Mouse (Mus musculus) layer of hippocampus, postnatal 25 days (tissue): ENCODE results near the gene Uqcc2. TPM values are rescaled to one million over a fixed set of nuclear protein-coding genes. Genes with fewer than 3 reads are reported as not detected.

Source experiments
- DNase-seq, 2 experiments: peaks; one replicate each; pipeline ENCODE4 v3.0.0; 2022; ENCODE audit warnings: mixed read lengths in 2 of 2, low spot score in 1 of 2; ENCODE audit errors: extremely low spot score in 1 of 2
- total RNA-seq, 2 experiments: library from RNA; stranded (reverse); gene quantifications; 2 replicates each; pipeline ENCODE4 v1.2.3; 2021

Uqcc2 gene
- total RNA-seq, 2 experiments from 2014 or later = 199 to 213 TPM

DNA sequence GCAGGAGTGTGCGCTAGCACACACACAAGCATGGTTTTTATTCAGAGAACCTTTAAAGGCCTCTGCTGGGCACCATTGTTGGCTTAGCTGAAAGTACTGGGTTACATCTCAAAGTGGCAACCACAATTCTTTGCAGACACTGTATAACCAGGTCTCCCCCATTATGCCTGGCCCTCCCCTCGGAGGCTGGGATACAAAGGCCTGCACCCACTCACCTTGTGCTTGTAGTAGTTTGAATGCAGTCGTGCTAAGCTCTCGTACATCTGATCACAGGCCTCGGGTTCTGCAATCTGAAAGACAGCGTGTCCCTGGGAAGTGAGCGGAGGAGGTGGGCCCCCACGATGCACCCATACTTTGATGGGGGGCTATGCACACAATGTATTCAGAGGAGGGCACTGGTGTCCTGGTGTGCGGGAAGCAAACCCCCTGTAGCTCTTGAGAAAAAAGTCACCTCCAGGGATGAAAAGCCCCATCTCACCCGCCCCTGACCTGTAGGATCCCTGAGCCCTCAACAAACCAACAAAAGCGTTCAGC is 8.0 kb downstream of the Uqcc2 start:
- no peak for DNase-seq

DNA sequence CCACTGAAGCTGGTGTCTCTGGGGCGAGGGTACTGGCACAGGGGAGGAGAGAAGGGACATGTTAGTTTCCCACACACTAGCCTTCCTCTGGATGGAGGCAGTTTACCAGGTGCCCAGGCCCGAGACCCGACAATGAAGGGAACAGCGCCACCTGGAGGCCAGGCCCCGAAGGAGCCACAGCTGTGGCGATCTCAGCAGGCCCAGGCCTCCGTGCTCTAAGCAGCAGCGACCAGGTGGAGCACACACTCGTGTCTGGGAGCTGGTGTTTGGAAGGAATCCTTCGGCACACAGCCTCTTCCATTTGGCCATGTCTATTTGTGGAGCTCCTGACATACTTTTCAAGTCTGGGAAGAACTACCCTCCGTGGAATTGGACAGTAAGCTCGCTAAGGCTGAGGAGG is 8.5 kb downstream of the Uqcc2 start:
- peak; percentile 76 to 81 for DNase-seq

DNA sequence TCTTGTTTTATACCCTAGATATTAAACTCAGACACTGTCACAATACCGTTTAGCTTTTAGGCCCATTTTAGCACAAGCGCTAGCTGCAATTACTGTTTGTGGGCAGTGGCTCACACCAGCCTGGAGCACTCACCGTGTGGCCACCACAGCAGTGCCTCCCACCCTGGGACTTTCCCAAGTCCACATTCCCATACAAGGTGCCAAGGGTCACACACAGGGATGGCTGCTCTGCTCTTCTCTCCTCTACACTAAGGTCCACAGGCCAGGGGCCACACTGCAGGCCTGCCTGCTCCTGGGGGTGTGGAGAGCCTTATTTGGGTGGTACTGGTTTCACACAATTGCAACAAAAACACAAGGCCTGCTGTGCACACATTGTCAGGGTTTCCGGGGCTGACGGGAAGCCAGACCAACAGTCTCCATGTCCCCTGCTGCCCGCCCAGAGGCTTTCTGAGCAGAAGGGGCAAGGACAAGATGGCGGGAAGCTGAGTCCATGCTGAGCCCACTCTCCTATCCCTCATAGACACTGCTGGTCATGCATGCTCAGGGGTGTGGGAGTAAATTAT is 9.8 kb downstream of the Uqcc2 start:
- DNase-seq = no peak

DNA sequence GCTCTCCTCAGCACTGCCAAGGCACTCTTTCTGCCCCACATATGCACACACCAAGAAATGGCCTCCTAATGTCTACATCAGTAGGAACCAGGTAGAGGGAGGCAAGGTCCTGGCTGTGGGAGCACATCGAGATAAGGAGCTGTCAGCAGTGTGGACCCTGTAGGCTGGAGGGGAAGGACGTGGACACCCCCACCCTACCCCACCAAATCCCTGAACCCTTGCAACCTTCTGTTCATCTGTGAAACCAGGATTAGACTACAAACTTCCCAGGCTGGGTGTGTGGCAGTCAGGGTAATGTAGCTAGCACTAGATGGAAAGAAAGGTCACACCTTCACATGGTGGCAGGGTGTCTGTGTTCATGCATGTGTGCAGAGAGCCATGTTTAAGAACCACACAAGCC is 10.6 kb downstream of the Uqcc2 start:
- DNase-seq = no peak

DNA sequence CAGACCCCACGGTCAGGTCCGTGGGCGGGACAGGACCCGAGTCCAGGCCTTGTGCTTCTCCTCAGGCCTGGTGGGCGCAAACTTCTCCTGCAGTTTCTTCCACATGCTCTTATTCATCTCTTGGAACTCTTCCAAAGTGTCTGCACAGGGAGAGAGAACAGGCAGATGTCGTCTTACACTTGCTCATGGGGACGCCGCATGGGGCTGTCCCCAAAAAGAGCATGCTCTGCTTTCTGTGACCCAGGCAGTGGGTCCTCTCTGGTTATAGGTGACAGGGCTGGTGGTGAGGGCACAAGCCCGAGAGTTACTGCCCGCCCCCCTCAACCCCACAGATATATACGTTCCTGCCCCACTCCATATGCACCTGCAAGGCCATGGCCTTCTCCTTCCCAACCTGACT is 11.0 kb downstream of the Uqcc2 start:
- DNase-seq = no peak

DNA sequence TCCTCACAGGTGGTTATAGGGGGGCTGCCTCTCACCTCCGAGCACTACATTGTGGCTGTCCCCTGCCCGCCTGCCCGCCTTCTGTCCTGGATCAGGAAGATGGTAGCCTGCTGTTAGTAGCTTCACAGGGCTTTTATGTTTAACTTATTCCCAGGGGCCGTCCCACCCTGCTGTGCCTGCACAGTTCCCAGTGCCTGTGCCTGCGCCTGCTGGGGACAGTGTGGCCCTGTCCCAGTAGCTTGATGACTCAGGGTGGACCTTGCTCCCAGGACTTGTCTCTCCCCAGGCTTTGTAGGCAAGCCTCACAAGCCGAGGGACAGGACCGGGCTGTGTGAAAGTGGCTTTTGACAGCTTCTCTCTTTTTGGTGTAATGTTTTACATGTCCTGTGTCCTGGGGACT is 11.9 kb downstream of the Uqcc2 start:
- no peak for DNase-seq

DNA sequence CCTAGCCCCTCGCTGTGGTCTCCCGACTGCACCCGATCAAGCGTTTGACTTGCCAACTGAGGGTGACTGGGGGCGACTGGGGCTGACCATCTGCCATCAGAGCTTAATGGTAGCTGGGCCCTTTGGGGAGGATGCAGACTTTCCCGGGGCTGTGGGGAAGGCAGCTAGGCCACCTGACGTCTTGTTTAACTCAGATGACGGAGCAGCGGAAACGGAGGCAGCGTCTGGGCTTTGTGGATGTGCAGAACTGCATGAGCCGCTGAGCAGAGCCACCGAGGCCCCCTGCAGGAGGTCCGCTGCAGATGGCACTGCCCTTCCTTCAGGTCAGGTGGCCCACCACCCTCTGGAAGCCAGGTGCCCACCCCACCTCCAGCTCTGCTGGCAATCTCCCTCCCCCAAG is 12.4 kb downstream of the Uqcc2 start:
- DNase-seq = no peak

DNA sequence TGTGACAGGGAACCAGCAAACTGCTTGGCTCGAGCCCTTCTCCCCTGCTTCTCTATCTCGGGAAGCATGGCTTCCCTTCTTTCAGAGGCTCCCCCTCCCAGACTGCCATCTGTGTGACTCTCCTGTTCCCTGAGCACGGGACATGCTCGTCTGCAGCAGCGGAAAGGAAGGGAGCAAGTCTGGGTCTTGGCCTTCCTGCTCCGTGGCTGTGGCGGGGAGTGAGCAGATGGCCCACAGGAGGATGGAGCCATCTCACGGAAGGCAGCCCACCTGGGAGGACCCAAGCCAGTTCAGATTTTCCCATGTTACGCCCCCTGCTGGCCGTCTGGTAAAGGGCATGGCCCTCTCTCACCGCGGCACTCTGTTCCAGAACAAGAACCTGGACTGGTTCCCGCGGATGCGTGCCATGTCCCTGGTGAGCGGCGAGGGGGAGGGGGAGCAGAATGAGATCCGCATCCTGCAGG is 13.1 kb downstream of the Uqcc2 start:
- peak; percentile 55 to 74 for DNase-seq

DNA sequence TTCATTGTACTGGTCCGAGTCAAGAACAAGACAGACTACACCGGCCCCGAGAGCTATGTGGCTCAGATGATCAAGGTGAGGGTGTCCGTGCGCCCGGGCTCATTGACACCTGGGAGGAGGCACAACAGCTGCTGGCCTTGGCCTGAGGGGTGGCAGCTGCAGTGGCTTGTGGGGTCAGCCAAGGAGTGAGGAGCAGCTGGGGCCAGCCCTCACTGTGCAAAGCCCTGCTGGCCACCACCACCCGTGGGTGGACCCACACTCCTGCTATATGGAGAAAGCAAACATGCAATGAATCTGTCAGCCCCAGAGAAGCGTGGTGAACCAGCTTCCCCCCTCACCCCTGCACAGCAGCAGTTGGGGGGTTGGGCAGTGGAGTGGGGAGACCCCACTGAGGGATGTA is 13.8 kb downstream of the Uqcc2 start:
- DNase-seq = no peak

DNA sequence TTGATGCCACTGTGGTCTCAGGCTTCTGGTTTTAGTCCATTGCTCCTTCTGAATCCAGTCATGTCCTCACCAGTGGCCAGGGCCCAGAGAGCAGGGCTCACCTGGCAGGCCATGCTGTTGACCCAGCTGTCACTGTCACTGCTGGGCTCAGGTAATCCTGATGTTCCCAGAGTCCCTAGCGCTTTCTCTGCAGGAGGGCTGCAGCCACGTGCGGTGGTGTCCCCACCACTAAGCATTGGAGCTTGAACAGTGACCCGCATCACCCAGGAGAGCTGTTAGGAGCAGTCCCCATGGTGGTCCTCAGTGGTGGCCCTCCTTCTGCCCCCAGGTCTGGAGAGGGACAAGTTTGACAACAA is 14.2 kb downstream of the Uqcc2 start:
- no peak for DNase-seq

DNA sequence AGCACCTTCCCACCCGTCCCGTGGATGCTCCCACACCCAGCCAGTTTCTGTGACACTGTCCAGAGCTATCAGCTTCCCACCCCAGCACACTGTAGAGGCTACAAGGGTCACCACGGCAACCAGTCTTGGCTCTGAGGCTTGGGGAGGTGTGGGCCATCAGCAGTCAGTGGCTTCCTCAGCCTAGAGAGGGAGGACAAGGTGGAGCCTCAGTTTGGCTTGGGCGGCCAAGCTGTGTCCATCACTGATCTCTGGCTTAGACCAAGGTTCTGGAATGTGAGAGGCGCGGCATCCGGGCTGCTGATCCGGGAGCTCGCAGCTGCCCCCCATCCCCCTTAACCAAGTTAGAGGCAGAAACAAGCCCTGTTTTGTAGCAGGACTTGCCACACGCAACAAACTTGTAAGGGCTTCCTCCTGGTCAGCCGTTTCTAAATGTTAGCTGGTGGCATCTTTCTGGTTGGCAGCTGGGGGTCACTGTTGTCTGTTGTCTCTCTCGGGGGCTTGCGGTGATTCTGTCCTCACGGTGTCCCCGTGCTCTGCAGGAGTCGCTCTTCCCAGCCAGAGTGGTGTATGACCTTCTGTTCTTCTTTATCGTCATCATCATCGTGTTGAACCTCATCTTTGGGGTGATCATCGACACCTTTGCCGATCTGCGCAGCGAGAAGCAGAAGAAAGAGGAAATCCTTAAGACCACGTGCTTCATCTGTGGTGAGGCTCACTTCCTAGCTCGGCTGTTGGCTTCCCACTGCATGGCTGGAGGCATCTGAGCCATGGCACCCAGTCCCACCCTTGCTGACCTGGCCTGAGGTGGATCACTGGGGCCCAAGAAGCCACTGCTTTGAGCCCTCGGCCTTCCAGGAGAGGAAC is 14.8 kb downstream of the Uqcc2 start:
- no peak for DNase-seq

DNA sequence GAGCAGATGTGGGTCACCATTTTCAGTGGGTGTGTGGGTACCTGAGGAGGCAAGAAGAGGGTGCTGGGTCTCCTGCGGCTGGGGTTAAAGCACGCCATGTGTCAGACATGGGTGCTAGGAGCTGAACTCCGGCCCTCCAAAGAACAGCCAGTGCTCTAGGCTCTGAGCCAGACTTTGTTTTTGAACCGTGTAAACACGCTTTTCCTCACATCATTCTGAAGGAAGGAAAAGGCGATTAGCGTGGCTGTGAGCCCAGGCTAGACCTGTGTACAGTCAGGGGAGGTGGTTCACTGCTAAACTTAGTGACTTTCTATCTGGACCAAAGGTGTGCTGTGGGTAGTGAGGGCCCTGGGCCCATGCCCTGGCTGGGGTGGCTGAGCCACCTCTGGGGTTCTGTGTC is 23.6 kb downstream of the Uqcc2 start:
- no peak for DNase-seq

DNA sequence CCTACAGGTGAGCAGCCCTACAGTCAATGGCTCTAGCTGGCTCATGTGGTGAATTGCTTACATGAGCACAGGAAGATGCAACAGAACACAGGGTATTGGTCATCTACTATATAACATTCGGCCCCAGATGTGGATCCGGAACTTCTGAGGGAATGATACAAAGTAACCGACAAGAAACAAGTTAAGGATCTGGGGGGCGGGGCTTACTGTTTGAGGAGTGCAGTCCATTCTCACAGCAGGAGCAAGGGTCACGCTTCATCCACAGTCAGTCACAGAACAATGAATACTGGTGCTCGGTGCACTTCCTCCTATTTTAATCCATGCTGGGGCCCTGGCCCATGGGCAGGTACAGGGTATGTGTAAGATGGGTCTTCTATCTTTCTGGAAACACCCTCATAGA is 25.8 kb downstream of the Uqcc2 start:
- no peak for DNase-seq

DNA sequence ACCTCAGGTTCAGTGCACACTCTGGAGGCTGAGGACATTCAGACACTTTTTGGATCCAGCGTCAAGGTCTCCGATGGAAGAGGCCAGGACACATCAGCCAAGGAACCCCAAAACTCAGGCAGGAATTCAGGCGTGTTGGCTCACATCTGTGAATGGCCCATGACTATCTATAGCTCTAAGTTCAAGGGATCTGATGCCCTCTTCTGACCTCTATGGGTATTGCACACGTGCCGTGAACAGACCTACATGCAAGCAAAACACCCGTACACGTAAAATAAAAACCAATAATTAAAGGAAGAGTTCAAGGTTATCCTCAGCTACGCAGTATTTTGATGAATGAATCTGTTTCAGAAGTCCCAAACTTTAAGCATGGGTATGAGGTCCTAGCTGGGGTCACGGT is 27.0 kb downstream of the Uqcc2 start:
- no peak for DNase-seq

DNA sequence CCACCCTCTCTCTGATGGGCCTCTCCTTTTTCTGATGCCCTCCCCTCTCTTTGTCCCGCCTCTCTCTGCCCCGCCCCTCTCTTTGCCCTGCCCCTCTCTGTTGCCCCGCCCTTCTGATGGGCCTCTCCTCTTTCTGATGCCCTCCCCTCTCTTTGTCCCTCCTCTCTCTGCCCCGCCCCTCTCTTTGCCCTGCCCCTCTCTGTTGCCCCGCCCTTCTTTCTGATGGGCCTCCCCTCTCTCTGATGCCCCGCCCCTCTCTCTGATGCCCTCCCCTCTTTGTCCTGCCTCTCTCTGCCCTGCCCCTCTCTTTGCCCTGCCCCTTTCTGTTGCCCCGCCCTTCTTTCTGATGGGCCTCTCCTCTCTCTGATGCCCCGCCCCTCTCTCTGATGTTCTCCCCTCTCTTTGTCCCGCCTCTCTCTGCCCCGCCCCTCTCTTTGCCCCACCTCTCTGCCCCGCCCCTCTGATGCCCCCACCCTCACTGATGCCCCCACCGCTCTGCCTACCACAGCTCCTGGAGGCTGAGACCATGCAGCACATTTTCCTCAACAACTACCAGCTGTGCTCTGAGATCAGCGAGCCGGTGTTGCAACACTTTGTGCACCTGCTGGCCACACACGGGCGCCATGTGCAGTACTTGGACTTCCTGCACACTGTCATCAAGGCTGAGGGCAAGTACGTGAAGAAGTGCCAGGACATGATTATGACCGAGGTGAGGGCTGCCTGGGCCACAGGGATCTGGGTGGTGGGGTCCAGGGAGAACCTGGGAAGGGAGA is 27.8 kb downstream of the Uqcc2 start:
- no peak for DNase-seq

DNA sequence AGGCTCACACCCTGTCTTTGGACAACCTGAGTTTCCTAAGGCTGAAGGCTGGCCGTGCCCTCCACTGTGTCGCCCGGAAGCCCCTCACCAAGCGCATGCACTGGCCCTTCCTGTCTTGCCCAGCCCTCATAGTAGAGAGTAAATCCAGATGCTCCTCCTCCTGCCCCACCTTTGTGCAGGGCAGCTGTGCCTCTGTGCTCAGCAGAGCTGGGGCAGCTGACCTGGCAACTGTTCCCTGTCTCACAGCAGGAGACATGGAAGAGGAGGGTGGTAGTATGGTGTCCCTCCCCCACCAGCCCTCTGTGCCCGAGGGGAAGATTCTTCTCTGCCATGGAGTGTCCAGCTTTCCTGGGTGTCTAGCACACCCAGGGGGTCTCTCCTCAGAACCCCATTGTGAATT is 32.0 kb downstream of the Uqcc2 start:
- DNase-seq = no peak

DNA sequence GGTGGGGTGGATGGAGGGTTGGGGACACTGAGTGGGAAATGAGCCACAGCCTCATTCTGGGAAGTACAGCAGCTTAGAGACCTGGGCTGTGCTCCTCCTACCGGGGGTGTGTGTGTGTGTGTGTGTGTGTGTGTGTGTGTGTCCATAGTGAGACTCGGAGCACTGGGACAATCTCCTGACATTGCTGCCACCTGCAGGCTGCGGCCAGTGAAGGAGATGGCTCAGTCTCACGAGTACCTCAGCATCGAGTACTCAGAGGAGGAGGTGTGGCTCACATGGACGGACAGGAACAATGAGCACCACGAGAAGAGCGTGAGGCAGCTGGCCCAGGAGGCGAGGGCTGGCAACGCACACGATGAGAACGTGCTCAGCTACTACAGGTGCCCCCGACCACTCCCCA is 38.0 kb downstream of the Uqcc2 start:
- no peak for DNase-seq

DNA sequence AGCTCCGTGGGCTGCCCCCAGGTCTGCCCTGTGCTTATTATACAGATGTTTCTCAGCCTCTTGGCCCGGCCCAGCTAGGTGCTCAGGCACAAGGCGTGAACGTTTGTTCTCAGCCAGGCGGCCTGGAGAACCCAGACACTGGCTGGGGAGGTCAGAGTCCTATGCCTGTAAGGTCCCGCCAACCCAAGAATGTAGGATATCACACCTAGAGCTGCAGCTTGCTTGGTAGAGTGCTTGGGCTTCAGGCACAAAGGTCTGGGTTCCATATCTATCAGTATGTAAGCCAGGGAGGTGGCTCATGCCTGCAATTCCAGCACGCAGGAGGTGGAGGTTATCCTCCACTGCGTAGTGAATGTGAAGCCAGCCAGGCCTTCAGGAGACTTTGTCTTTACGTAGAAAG is 43.6 kb downstream of the Uqcc2 start:
- DNase-seq = no peak

DNA sequence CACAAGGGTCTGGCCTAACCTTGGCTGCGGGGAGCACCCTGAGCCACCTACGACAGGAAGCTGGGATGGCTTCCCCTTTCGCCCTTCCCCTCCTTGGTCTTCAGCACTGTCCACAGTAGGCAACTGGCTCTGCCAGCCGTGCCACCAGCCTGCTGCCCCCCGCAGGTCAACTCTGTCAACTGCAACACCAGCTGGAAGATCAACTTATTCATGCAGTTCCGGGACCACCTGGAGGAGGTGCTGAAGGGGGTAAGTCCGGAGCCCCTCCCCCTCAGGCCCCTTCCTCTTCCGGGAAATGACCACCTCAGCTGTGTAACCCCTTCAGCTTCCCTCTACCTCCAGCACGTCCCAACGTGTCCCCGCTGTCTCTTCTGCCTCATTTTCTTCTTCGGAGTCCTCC is 46.3 kb downstream of the Uqcc2 start:
- no peak for DNase-seq

DNA sequence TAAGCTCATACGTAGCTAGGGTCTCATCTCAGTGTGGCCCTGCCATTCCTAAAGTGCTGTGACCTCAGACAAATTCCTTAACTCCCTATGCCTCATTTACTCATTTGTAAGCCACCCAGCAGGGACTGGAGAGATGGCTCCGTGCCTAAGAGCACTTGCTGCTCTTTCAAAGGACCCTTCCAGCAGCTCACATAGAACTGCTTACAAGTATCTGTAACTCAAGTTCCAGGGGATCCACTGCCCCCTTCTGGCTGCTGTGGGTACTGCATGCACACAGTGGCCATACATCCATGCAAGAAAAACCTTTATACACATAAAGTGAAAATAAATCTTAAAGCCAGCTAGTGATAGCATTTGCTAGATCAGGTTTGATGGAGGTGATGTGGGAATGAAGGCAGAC is 48.0 kb downstream of the Uqcc2 start:
- peak in 1 of 2 experiments; percentile 35 for DNase-seq

DNA sequence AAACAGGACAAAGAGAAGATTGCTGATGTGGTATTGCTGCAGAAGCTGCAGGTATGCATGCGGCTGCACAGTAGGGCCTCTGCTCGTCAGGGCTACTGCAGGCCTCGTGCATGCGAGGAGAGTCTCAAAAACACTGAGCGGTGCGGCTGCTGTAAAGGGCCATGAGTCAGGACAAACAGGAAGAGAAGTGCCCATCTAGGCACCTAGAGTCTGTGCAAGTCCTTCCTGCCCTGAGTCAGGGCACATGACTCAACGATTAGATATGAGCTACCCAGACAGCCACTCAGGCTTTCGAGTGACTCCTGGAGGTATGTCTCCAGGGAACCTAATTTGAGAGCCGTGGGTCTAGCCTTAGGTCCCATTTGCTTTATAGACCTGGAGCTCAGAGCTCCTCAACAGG is 50.1 kb downstream of the Uqcc2 start:
- no peak for DNase-seq
